Mouse (Mus musculus) liver, embryonic 14.5 days (tissue): ENCODE measurements around the gene Ppp4r4. TPM values are rescaled to one million over a fixed set of nuclear protein-coding genes. Genes with fewer than 3 reads are reported as not detected.
"Not testable (repeated sequence)": the region's sequence is repeated elsewhere in the genome, so short reads cannot be mapped to it uniquely, and the experiment has no call there.

Experiments used
- ATAC-seq: fragments of 200-750 bp; cut with Nextera tagmentation; 2 replicates; pipeline ENCODE4 v1.8.0; 2017; ENCODE audit warnings: moderate number of reproducible peaks, mild to moderate bottlenecking, moderate library complexity; ENCODE audit not compliant: insufficient read depth
- DNase-seq, 3 experiments: peaks; one replicate each; pipeline ENCODE4 v3.0.0-alpha.2; 2012 to 2013; ENCODE audit warnings: low read depth in 3 of 3, low spot score in 3 of 3
- H3K27ac ChIP-seq: fragments of 300-500 bp; sonication (generic); 2 replicates; pipeline ENCODE4 v1.5.1; 2014; ENCODE audit warnings: moderate library complexity, mild to moderate bottlenecking, control low read depth, inconsistent platforms
- H3K27me3 ChIP-seq: fragments of 300-500 bp; sonication (generic); 2 replicates; pipeline ENCODE4 v1.6.1; 2014; ENCODE audit warnings: mild to moderate bottlenecking, low read length, moderate library complexity; ENCODE audit not compliant: control insufficient read depth, insufficient read depth
- H3K36me3 ChIP-seq: fragments of 300-500 bp; sonication (generic); replicated peaks from 2 replicates; pipeline ENCODE4 v1.6.1; 2014; ENCODE audit warnings: low read depth; ENCODE audit not compliant: control insufficient read depth, insufficient read depth
- H3K4me1 ChIP-seq, 2 experiments: fragments of 200-500 bp in 1 of 2; fragments of 300-500 bp in 1 of 2; sonication (generic) in 1 of 2; replicated peaks; 2 replicates each; pipeline ENCODE4 v1.6.1; 2012 to 2014; ENCODE audit warnings: antibody characterized with exemption in 1 of 2, inconsistent platforms in 1 of 2, low read length in 1 of 2; ENCODE audit not compliant: control insufficient read depth in 2 of 2, insufficient read depth in 2 of 2
- H3K4me2 ChIP-seq: fragments of 300-500 bp; sonication (generic); 2 replicates; pipeline ENCODE4 v1.6.1; 2014; ENCODE audit warnings: low read depth, mild to moderate bottlenecking, control low read depth, moderate library complexity
- H3K4me3 ChIP-seq, 2 experiments: fragments of 200-500 bp in 1 of 2; fragments of 300-500 bp in 1 of 2; sonication (generic) in 1 of 2; 2 replicates each; pipeline ENCODE4 v1.5.1; 2012 to 2014; ENCODE audit warnings: low read depth in 2 of 2, low read length in 2 of 2, mild to moderate bottlenecking in 2 of 2, control low read depth in 1 of 2, inconsistent platforms in 1 of 2, moderate library complexity in 1 of 2; ENCODE audit not compliant: insufficient read depth in 1 of 2
- H3K9ac ChIP-seq: fragments of 300-500 bp; sonication (generic); replicated peaks from 2 replicates; pipeline ENCODE4 v1.6.1; 2014; ENCODE audit warnings: mild to moderate bottlenecking, control low read depth, moderate library complexity
- H3K9me3 ChIP-seq: fragments of 300-500 bp; sonication (generic); 2 replicates; pipeline ENCODE4 v1.6.1; 2016; ENCODE audit warnings: low read length, mixed read lengths; ENCODE audit not compliant: control insufficient read depth
- CTCF ChIP-seq: IDR thresholded peaks from 2 replicates; pipeline ENCODE4 v1.5.1; 2016; ENCODE audit warnings: antibody characterized with exemption, low read depth, control low read depth
- EP300 ChIP-seq: IDR thresholded peaks from 2 replicates; pipeline ENCODE4 v1.6.1; 2016; ENCODE audit warnings: antibody characterized with exemption, low read depth
- WGBS: fragments of 180-500 bp; shearing (Covaris S2); extraction: QIAGEN DNeasy Blood & Tissue Kit; methylation state at CpG from one replicate; pipeline ENCODE4 v1.1.7; 2014; ENCODE audit not compliant: insufficient replicate concordance; 5-methylcytosine and 5-hydroxymethylcytosine counted together
- polyA plus RNA-seq, 2 experiments: library from polyadenylated mRNA; depleted of rRNA in 1 of 2; stranded (reverse) in 1 of 2; unstranded in 1 of 2; fragments of >200 nt; fragmentation: Nextera tagmentation in 1 of 2; extraction: Ambion mirVana in 1 of 2; gene quantifications; 2 replicates each; pipeline versions ENCODE4 v1.2.1 to v1.2.3; 2012 to 2014

Gene Ppp4r4
- polyA plus RNA-seq, 2 experiments: 0.79 to 0.94 TPM

- H3K9ac ChIP-seq: no peak overlapping the region
- no peak overlapping the region for H3K4me3 ChIP-seq
- no peak for TF ChIP-seq EP300
- peak; percentile 30; the same call in 1 of the 2 replicates for TF ChIP-seq CTCF
- WGBS: 41% methylated on average over 3 of the region's 3 CpGs
- no peaks in the 10 kb centered on the region for H3K27me3 ChIP-seq
- peaks cover 0 to 8% of the 10 kb centered on the region in 2 experiments; a peak in 2 of 4 replicates for H3K4me1 ChIP-seq
- no peaks in the 10 kb centered on the region for H3K36me3 ChIP-seq
- H3K9me3 ChIP-seq: no peaks in the 10 kb centered on the region
- no peak overlapping the region for H3K4me2 ChIP-seq
- DNase-seq (no peak), ATAC-seq (no peak)
- H3K27ac ChIP-seq: no peak overlapping the region
Observed at GRCm38 (mm10) chr12:103553497-103553896, 21.4 kb downstream of the Ppp4r4 start.

GRCm38 (mm10) chr12:103556856-103557255 is 24.8 kb downstream of the Ppp4r4 start:
- TF ChIP-seq CTCF: no peak
- TF ChIP-seq EP300: no peak
- no peak overlapping the region for H3K9ac ChIP-seq
- 62% methylated on average over 5 of the region's 5 CpGs for WGBS
- H3K4me2 ChIP-seq: no peak overlapping the region
- H3K27ac ChIP-seq: no peak overlapping the region
- no peak overlapping the region for H3K4me3 ChIP-seq
- peaks cover 0 to 3% of the 10 kb centered on the region in 2 experiments; a peak in 1 of 4 replicates for H3K4me1 ChIP-seq
- DNase-seq (no peak), ATAC-seq (no peak)
- H3K27me3 ChIP-seq: no peaks in the 10 kb centered on the region
- H3K9me3 ChIP-seq: no peaks in the 10 kb centered on the region
- no peaks in the 10 kb centered on the region for H3K36me3 ChIP-seq

- no peak overlapping the region for H3K4me3 ChIP-seq
- ATAC-seq (no peak), DNase-seq (no peak)
- no peaks in the 10 kb centered on the region for H3K36me3 ChIP-seq
- no peaks in the 10 kb centered on the region for H3K27me3 ChIP-seq
- no peak overlapping the region for H3K27ac ChIP-seq
- H3K4me1 ChIP-seq: no peaks in the 10 kb centered on the region
- H3K4me2 ChIP-seq: no peak overlapping the region
- no peaks in the 10 kb centered on the region for H3K9me3 ChIP-seq
- TF ChIP-seq CTCF: no peak
- TF ChIP-seq EP300: no peak
- no peak overlapping the region for H3K9ac ChIP-seq
- 34% methylated on average over 1 of the region's 1 CpGs for WGBS
Observed at GRCm38 (mm10) chr12:103564726-103565125, 32.6 kb downstream of the Ppp4r4 start.

- WGBS: 46% methylated on average over 7 of the region's 7 CpGs
- Histone ChIP-seq H3K4me1 (no peaks in the 10 kb centered on the region), H3K36me3 (no peaks in the 10 kb centered on the region), H3K27me3 (no peaks in the 10 kb centered on the region), H3K9me3 (no peaks in the 10 kb centered on the region), H3K4me3 (no peak overlapping the region), H3K9ac (no peak overlapping the region), H3K4me2 (no peak overlapping the region), H3K27ac (no peak overlapping the region)
- TF ChIP-seq EP300 (no peak), CTCF (no peak)
- DNase-seq (no peak), ATAC-seq (no peak)
Observed at GRCm38 (mm10) chr12:103565151-103565550, 33.1 kb downstream of the Ppp4r4 start.

GRCm38 (mm10) chr12:103567129-103567528 is 35.0 kb downstream of the Ppp4r4 start:
- Histone ChIP-seq H3K27ac (no peak overlapping the region), H3K27me3 (no peaks in the 10 kb centered on the region), H3K9ac (no peak overlapping the region), H3K4me1 (no peaks in the 10 kb centered on the region), H3K4me3 (no peak overlapping the region), H3K9me3 (no peaks in the 10 kb centered on the region), H3K4me2 (no peak overlapping the region), H3K36me3 (no peaks in the 10 kb centered on the region)
- WGBS: 39% methylated on average over 3 of the region's 3 CpGs
- TF ChIP-seq EP300 (no peak), CTCF (0 out of 2 replicates have a peak, but pooled peaks have one; percentile 12)
- no peak for DNase-seq
- ATAC-seq: no peak

GRCm38 (mm10) chr12:103569690-103570089 is 37.6 kb downstream of the Ppp4r4 start:
- no peak overlapping the region for H3K27ac ChIP-seq
- 39% methylated on average over 6 of the region's 6 CpGs for WGBS
- no peak overlapping the region for H3K4me3 ChIP-seq
- no peaks in the 10 kb centered on the region for H3K27me3 ChIP-seq
- H3K4me1 ChIP-seq: no peaks in the 10 kb centered on the region
- H3K36me3 ChIP-seq: no peaks in the 10 kb centered on the region
- TF ChIP-seq CTCF (no peak), EP300 (no peak)
- H3K9ac ChIP-seq: no peak overlapping the region
- ATAC-seq (no peak), DNase-seq (no peak)
- no peak overlapping the region for H3K4me2 ChIP-seq
- no peaks in the 10 kb centered on the region for H3K9me3 ChIP-seq

- 62% methylated on average over 6 of the region's 6 CpGs for WGBS
- H3K27me3 ChIP-seq, H3K36me3 ChIP-seq, H3K9ac ChIP-seq, H3K9me3 ChIP-seq, H3K4me2 ChIP-seq, DNase-seq, ATAC-seq, H3K4me1 ChIP-seq, H3K4me3 ChIP-seq, H3K27ac ChIP-seq: not testable (repeated sequence)
Observed at GRCm38 (mm10) chr12:103578148-103578547, 46.1 kb downstream of the Ppp4r4 start.
